Mouse (Mus musculus) hindbrain, embryonic 11.5 days (tissue): ENCODE results near the gene Tbc1d4. TPM values are rescaled to one million over a fixed set of nuclear protein-coding genes. Genes with fewer than 3 reads are reported as not detected.

Experiments used
- ATAC-seq: fragments of 200-750 bp; cut with Nextera tagmentation; 2 replicates; pipeline ENCODE4 v1.8.0; 2017; ENCODE audit warnings: mild to moderate bottlenecking, moderate TSS enrichment, moderate library complexity; ENCODE audit not compliant: low FRiP score
- DNase-seq: peaks from one replicate; pipeline ENCODE4 v3.0.0-alpha.2; 2015; ENCODE audit warnings: low spot score
- H3K27ac ChIP-seq: fragments of 300-500 bp; sonication (generic); 2 replicates; pipeline ENCODE4 v1.5.1; 2014; ENCODE audit warnings: mild to moderate bottlenecking, low read depth, low read length
- H3K27me3 ChIP-seq: fragments of 300-500 bp; sonication (generic); 2 replicates; pipeline ENCODE4 v1.6.1; 2014; ENCODE audit warnings: mild to moderate bottlenecking, low read length, moderate library complexity, mixed read lengths; ENCODE audit not compliant: control insufficient read depth, insufficient read depth
- H3K36me3 ChIP-seq: fragments of 300-500 bp; sonication (generic); 2 replicates; pipeline ENCODE4 v1.6.1; 2014; ENCODE audit warnings: mild to moderate bottlenecking, low read length, moderate library complexity, mixed read lengths; ENCODE audit not compliant: control insufficient read depth, insufficient read depth
- H3K4me1 ChIP-seq: fragments of 300-500 bp; sonication (generic); replicated peaks from 2 replicates; pipeline ENCODE4 v1.6.1; 2014; ENCODE audit warnings: low read length, mixed read lengths; ENCODE audit not compliant: control insufficient read depth, insufficient read depth
- H3K4me2 ChIP-seq: fragments of 300-500 bp; sonication (generic); replicated peaks from 2 replicates; pipeline ENCODE4 v1.6.1; 2014; ENCODE audit warnings: mild to moderate bottlenecking, low read depth, low read length
- H3K4me3 ChIP-seq: fragments of 300-500 bp; sonication (generic); 2 replicates; pipeline ENCODE4 v1.5.1; 2014; ENCODE audit warnings: low read depth, low read length
- H3K9ac ChIP-seq: fragments of 300-500 bp; sonication (generic); 2 replicates; pipeline ENCODE4 v1.6.1; 2014; ENCODE audit warnings: low read depth, low read length
- H3K9me3 ChIP-seq: fragments of 300-500 bp; sonication (generic); 2 replicates; pipeline ENCODE4 v1.6.1; 2016; ENCODE audit warnings: low read length; ENCODE audit not compliant: control insufficient read depth
- WGBS: fragments of 180-500 bp; shearing (Covaris S2); extraction: QIAGEN DNeasy Blood & Tissue Kit; methylation state at CpG from one replicate; pipeline ENCODE4 v1.1.7; 2014; 5-methylcytosine and 5-hydroxymethylcytosine counted together
- polyA plus RNA-seq: library from polyadenylated mRNA; unstranded; fragments of >200 nt; fragmentation: Nextera tagmentation; extraction: Ambion mirVana; gene quantifications from 2 replicates; pipeline ENCODE4 v1.2.1, GENCODE M21; 2014

Gene Tbc1d4
- polyA plus RNA-seq, 1 experiment from 2014 or later: 5.0 TPM

GRCm38 (mm10) chr14:101515271-101515670 lies 93.7 kb downstream of the Tbc1d4 start:
- ATAC-seq (no peak; the same call in 1 of the 2 replicates), DNase-seq (no peak)
- H3K9me3 ChIP-seq: no peaks in the 10 kb centered on the region
- no peaks in the 10 kb centered on the region for H3K36me3 ChIP-seq
- H3K4me3 ChIP-seq: no peak overlapping the region
- 71% methylated on average over 4 of the region's 4 CpGs for WGBS
- no peak overlapping the region for H3K4me2 ChIP-seq
- no peaks in the 10 kb centered on the region for H3K27me3 ChIP-seq
- H3K9ac ChIP-seq: no peak overlapping the region
- no peak overlapping the region for H3K27ac ChIP-seq
- no peaks in the 10 kb centered on the region for H3K4me1 ChIP-seq

DNA sequence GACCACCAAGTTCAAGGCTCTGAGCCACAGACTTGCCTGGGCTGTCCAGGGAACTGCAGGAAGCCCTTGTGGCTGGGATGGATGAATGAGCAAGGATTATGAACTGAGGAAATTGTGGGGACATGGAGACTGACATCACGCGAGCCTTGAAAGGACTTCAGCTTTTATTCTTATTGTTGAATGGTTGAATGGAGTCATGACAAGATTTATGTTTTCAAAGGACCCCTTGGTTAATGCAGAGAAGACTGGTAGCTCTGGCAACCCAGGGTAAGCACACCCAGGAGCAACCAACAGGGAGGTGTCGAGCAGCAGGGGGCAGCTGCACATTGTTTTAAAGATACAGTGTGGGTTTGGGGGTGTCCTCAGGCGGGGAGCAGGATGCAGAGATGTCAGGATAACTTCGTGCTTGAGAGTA lies 94.4 kb downstream of the Tbc1d4 start:
- ATAC-seq (peak; percentile 75), DNase-seq (peak; percentile 18)
- Histone ChIP-seq H3K36me3 (no peaks in the 10 kb centered on the region), H3K9me3 (no peaks in the 10 kb centered on the region), H3K4me2 (no peak overlapping the region), H3K4me1 (no peaks in the 10 kb centered on the region), H3K27me3 (no peaks in the 10 kb centered on the region), H3K9ac (no peak overlapping the region), H3K27ac (no peak overlapping the region), H3K4me3 (no peak overlapping the region)
- WGBS: 39% methylated on average over 5 of the region's 5 CpGs

DNA sequence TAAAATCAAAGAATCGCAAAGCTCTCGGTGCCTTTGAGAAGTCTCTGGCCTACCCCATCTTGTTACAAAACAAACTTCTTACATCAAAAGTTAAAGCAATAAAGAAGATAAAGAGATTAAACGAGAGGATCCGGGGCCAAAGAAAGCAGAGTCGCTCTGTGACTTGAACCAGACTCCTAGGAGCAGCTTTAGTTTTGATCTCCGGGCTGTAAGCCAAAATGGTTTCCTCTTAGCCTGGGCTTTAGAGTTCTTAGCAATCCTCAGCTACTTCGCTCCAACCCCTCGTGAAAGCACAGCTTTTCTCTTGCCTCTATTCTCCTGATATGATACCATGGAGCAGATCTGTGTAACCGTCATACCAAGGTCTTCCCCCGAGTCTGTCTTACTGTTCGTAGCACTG lies 95.8 kb downstream of the Tbc1d4 start:
- no peak overlapping the region for H3K4me3 ChIP-seq
- no peak for DNase-seq
- H3K9ac ChIP-seq: no peak overlapping the region
- no peaks in the 10 kb centered on the region for H3K4me1 ChIP-seq
- H3K4me2 ChIP-seq: no peak overlapping the region
- 93% methylated on average over 11 of the region's 11 CpGs for WGBS
- no peak for ATAC-seq
- H3K27ac ChIP-seq: no peak overlapping the region
- no peaks in the 10 kb centered on the region for H3K36me3 ChIP-seq
- no peaks in the 10 kb centered on the region for H3K27me3 ChIP-seq
- H3K9me3 ChIP-seq: no peaks in the 10 kb centered on the region

DNA sequence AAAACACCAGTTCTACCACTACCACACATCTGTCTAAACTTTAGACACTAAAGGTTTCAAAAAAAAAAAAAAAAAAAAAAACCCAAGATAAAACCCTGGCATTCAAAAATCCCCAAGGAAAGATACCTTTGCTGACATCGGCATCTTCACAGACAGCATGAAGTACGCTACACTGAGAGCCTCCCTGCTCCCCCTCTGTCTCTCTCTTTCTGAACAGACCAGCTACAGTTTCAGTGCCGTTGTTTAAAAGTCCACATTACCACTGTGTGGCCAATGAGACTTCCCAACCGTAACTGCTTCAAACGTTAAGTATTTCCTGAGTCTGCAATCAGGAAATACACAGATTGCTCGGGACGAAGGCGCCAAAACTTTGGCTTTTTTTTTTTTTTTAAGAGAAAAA lies 97.6 kb downstream of the Tbc1d4 start:
- Histone ChIP-seq H3K4me3 (no peak overlapping the region), H3K9ac (no peak overlapping the region), H3K4me2 (no peak overlapping the region), H3K36me3 (no peaks in the 10 kb centered on the region), H3K27me3 (no peaks in the 10 kb centered on the region), H3K27ac (no peak overlapping the region), H3K9me3 (no peaks in the 10 kb centered on the region), H3K4me1 (no peaks in the 10 kb centered on the region)
- WGBS: 76% methylated on average over 8 of the region's 8 CpGs
- DNase-seq: no peak
- ATAC-seq: no peak

DNA sequence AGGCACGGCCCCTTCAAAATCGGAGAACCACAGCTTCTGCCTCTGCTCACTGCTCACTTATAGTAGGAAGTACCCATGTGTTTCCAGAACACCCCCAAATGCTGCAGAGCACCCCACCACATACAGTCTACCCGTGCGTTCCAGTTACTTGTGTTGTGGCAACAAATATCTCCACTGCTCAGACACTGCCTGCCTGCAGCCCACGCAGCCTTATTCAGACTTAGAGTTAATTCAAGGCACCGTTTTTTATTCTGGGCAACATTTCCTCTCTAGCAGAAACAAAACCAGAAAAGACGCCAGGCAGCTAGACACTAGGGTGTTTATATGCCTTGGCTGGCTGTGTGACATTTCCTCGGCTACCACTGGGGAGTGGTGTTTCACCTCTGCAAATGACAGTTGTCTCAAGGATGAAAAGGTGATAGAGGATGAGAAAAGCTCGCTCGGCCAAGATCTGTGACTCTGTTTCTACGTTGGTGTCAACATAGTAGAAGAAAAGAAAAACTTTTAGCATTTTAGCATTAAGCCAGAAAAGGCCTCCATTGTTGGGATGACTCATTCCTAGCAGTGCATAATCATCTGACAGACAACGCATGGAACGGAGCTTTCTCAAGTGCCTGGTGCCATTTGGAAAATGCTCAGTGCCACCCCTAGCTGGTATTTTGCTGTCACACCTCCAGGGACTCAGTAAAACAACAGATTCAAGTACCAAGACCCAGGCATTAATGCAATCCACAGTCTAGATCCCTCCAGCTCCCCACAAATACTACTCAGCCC lies 98.3 kb downstream of the Tbc1d4 start:
- no peaks in the 10 kb centered on the region for H3K27me3 ChIP-seq
- H3K9me3 ChIP-seq: no peaks in the 10 kb centered on the region
- DNase-seq: no peak
- H3K9ac ChIP-seq: no peak overlapping the region
- no peak overlapping the region for H3K4me2 ChIP-seq
- H3K36me3 ChIP-seq: no peaks in the 10 kb centered on the region
- no peak for ATAC-seq
- no peak overlapping the region for H3K27ac ChIP-seq
- whole genome bisulfite sequencing: 86% methylated on average over 13 of the region's 13 CpGs
- no peak overlapping the region for H3K4me3 ChIP-seq
- no peaks in the 10 kb centered on the region for H3K4me1 ChIP-seq

DNA sequence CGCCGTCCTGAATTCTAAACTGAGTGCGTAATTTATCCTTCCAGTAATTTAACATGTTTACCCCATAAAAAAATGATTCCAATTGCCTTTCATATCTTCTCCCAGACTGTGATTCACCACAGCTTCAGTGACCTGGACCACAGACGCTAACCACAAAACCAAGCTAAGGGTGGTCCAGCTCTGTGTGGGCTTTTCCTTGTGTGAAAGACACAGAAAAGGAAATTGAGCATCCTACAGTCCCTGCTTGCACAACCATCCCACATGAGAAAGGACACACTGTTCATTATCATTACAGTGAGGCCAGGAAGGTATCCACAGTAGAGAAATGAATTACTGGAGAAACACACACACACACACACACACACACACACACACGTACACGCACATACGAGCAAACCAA lies 99.2 kb downstream of the Tbc1d4 start:
- Histone ChIP-seq H3K4me3 (no peak overlapping the region), H3K4me1 (no peaks in the 10 kb centered on the region), H3K4me2 (no peak overlapping the region), H3K27me3 (no peaks in the 10 kb centered on the region), H3K9ac (no peak overlapping the region), H3K27ac (no peak overlapping the region), H3K9me3 (no peaks in the 10 kb centered on the region), H3K36me3 (no peaks in the 10 kb centered on the region)
- ATAC-seq (no peak), DNase-seq (no peak)
- WGBS: 90% methylated on average over 7 of the region's 7 CpGs

DNA sequence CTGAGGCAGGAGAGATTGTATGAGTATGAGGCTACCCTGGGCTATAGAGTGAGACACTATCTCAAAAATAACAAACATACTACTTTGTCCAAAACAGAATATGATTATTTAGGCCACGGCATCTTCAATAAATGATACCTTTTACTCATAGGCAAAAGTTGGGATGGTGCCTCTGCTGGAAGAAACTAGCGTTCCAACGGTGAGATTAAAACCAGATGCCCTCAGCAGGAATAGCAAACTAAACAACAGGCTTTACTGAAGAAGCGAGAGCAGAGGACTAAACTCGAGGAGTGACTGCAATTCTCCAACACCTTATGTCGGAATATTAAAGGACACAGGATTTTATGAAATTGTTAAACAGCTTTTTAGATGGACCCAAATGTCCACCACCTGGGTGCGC lies 101.0 kb downstream of the Tbc1d4 start:
- 76% methylated on average over 7 of the region's 7 CpGs for WGBS
- H3K27me3 ChIP-seq: no peaks in the 10 kb centered on the region

DNA sequence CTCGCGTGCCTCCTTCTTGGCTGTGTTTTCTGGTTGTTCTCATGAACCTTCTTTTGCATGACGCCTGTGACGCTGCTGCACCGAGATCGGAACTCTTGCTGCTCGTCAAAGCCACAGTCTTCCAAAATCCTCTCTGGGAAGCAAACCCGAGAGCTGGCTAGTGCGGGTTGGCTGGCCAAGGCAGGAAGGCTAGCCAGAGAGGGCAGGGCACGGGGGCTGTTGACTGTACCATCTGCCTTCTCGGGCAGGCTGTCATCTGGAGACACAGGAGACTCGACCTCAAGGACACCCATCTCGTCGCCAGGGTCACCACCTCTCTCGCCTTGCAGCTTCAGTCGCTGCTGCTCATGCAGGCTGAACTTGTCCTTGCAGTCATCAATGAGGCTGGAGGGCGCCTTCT lies 101.8 kb downstream of the Tbc1d4 start:
- no peak overlapping the region for H3K4me3 ChIP-seq
- H3K4me1 ChIP-seq: no peaks in the 10 kb centered on the region
- no peaks in the 10 kb centered on the region for H3K36me3 ChIP-seq
- H3K27ac ChIP-seq: no peak overlapping the region
- no peaks in the 10 kb centered on the region for H3K27me3 ChIP-seq
- WGBS: 81% methylated on average over 17 of the region's 17 CpGs
- H3K9me3 ChIP-seq: no peaks in the 10 kb centered on the region
- no peak overlapping the region for H3K9ac ChIP-seq
- no peak for ATAC-seq
- no peak for DNase-seq
- no peak overlapping the region for H3K4me2 ChIP-seq

More for the DNA sequence above, 101.0 kb downstream of the Tbc1d4 start:
- Histone ChIP-seq H3K4me2 (no peak overlapping the region), H3K36me3 (no peaks in the 10 kb centered on the region), H3K4me1 (no peaks in the 10 kb centered on the region), H3K27ac (no peak overlapping the region), H3K9ac (no peak overlapping the region), H3K4me3 (no peak overlapping the region), H3K9me3 (no peaks in the 10 kb centered on the region)
- ATAC-seq (no peak), DNase-seq (no peak)

DNA sequence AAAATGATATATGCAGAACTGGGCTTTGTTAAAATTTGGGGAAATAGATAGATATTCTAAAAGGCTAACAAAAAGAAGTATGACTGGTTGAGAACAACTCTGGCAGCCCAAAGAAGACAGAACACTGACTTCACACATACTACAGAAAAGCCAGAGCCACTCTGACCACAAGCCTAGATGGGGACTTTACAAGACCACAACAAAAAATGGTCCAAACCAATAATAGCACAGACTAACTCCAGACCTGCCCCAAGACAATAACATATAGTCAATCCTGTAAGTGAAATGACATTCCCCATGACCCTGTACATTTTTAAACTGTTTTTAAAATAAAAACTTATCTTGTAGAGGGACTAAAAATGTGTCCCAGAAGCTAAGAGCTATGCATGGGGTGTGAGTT lies 103.2 kb downstream of the Tbc1d4 start:
- DNase-seq: no peak

More for the DNA sequence above, 103.2 kb downstream of the Tbc1d4 start:
- no peak overlapping the region for H3K4me3 ChIP-seq
- H3K4me1 ChIP-seq: no peaks in the 10 kb centered on the region
- no peak overlapping the region for H3K9ac ChIP-seq
- H3K27me3 ChIP-seq: no peaks in the 10 kb centered on the region
- H3K36me3 ChIP-seq: no peaks in the 10 kb centered on the region
- no peak overlapping the region for H3K27ac ChIP-seq
- no peaks in the 10 kb centered on the region for H3K9me3 ChIP-seq
- no peak overlapping the region for H3K4me2 ChIP-seq
- no peak for ATAC-seq
